Mouse (Mus musculus) cerebellum, adult 11 months (tissue): ENCODE results near the gene Nell1.
A peak's percentile ranks its signal among the peaks of the same experiment; 100 is the strongest.

ENCODE experiments used
- DNase-seq: peaks from one replicate; pipeline ENCODE4 v3.0.0; 2022

The Nell1 gene

GRCm38 (mm10) chr7:50053704-50054103 is 79.0 kb downstream of the Nell1 start:
- no peak for DNase-seq

GRCm38 (mm10) chr7:50094461-50094860 is 119.8 kb downstream of the Nell1 start:
- DNase-seq, result no peak

GRCm38 (mm10) chr7:50105612-50106321 is 131.1 kb downstream of the Nell1 start:
- no peak for DNase-seq

DNA sequence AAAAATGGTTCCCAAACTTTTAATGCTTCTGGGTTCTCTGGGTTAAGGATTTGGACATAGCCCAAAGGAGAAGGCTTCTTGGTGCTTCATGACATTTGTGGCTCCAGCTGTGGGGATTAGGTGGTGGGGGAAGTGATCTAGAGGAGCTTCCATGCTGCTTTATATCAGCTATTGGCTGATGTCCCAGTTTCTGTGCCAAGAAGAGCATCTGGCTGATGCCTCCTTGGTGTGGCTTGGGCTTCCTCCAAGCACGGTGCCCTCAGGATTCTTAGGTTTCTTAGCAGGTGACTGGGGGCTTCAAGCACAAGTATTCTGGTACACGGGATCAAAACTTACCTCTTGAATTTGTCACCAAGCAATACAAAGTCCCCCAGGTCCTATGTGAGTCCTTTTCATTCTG is 132.6 kb downstream of the Nell1 start:
- DNase-seq, result no peak

GRCm38 (mm10) chr7:50118348-50118747 is 143.7 kb downstream of the Nell1 start:
- DNase-seq, result no peak

- DNase-seq, result no peak
Observed at GRCm38 (mm10) chr7:50137706-50138105, 163.0 kb downstream of the Nell1 start.

DNA sequence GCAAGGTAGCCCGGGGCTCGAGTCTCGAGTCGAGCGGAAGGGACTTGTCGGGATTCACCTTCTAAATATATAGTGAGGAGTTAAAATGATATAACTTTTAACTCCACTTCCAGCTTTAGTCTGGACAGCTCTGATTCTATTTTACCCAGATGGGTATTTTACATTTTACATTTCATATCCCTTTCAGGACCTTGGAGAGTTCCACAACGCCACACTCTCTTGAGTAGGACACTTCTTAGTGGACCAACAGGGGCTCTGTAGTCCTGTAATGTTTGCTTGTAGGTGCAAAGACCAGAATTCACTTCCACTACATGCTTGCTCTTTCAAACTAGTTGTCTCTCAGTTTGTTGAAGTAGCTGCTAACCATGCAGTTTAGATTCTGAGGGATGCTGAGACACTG is 174.7 kb downstream of the Nell1 start:
- DNase-seq, result no peak

- no peak for DNase-seq
Observed at GRCm38 (mm10) chr7:50150838-50151237, 176.2 kb downstream of the Nell1 start.

GRCm38 (mm10) chr7:50153618-50154017 is 179.0 kb downstream of the Nell1 start:
- no peak for DNase-seq

GRCm38 (mm10) chr7:50162602-50163001 is 187.9 kb downstream of the Nell1 start:
- no peak for DNase-seq

GRCm38 (mm10) chr7:50168778-50169177 is 194.1 kb downstream of the Nell1 start:
- no peak for DNase-seq

DNA sequence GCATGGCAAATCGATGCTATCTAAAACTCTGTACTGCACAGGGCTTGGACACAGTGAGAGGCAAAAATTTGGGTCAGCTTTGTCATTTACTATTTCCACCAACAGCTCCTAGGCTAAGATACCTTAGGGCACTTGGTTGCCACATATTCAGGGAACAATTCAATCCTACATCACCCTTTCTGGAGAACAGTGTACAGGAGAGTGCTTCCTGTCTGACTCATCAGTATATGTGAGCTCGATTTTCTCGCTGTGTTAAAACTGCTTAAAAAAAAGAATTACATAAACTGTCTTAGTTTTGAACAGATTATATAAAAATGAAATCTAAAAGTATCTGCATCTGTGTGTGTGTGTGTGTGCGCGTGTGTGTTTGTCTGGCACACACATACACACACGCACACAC is 211.6 kb downstream of the Nell1 start:
- no peak for DNase-seq

- DNase-seq, result no peak
Observed at GRCm38 (mm10) chr7:50193955-50194354, 219.3 kb downstream of the Nell1 start.

DNA sequence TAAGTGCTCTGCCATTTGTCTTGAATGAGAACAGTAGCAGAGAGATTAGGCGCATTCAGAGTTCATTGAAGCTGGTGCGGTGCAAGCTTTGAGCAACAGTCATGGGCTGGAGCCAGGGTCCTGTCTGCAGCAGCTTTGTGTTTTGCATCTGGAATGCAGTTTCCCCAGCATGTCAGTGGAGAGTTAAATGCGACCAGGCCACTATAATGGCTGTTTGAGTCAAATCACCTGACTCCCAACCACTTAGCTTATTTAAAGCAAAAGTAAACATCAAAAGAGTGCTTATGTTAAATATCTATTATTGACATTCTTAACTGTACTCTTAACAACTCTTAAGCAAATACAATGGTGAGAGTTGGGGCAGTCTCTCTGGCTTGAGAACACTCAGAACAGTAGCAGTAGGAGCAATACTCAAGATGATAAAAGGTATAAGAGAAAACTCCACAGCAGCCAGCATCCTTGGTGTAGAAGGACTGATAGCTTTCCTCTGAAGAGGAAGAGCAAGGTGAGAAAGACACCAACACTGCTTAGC is 220.5 kb downstream of the Nell1 start:
- DNase-seq, result no peak

GRCm38 (mm10) chr7:50205268-50205667 is 230.6 kb downstream of the Nell1 start:
- no peak for DNase-seq

GRCm38 (mm10) chr7:50210678-50211251 is 236.1 kb downstream of the Nell1 start:
- no peak for DNase-seq

DNA sequence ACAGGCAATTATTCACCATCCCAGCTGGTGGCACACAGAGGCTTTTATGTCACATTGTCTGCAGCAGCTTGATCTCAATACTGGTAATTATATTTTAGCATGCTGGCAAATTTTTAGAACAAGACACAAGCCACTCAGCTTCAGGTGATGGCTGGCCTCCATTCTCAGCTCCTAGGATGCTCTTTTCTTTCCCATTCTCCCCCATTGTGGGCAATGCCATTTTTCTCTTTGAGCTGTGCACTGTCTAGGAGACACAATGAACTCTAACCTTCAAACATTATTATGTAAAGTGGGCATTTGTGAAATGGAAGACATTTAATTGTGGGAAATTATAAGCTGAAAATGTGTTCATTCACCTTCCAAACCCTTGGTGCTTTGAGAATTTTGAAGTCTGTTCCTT is 247.2 kb downstream of the Nell1 start:
- no peak for DNase-seq

DNA sequence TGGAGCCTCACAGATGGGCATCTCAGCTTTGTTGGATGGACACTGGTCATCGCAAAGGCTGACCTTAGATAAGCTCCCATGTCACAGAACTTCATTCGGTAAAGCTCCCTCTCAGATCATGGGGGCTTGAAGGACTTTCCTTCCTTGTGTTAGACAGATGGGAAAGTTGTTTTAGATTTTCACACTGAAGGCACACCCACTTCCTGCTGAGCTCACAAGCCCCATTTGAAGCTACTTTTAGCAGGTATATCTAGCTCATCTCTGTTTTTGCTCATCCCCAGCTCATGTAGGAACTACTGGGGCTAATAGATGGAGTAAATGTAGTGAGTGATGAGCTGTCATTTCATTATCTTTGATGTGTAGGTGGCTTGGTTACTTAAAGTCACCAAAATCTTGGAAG is 252.0 kb downstream of the Nell1 start:
- DNase-seq, result no peak

DNA sequence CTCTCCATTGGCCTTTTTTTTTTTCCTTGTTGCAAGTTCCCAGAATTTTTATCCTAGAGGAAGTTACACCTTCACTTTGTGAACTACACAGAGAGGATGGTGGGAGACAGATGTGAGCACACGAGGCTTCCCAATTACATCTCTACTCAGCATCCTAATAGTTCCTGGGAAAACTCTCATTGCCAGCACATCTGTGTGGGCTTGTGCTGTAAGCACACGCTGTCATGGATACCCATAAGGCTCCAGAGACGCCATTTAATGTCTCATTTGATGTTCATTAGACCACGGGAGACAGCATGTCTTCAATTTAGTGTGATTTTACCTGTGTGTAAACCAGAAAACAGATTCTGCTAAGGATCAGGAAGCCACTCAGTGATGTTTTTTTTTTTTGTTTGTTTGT is 253.6 kb downstream of the Nell1 start:
- no peak for DNase-seq

GRCm38 (mm10) chr7:50241213-50241612 is 266.5 kb downstream of the Nell1 start:
- DNase-seq, result no peak

- DNase-seq, result peak; percentile 91
Observed at GRCm38 (mm10) chr7:50241634-50242273, 267.1 kb downstream of the Nell1 start.

DNA sequence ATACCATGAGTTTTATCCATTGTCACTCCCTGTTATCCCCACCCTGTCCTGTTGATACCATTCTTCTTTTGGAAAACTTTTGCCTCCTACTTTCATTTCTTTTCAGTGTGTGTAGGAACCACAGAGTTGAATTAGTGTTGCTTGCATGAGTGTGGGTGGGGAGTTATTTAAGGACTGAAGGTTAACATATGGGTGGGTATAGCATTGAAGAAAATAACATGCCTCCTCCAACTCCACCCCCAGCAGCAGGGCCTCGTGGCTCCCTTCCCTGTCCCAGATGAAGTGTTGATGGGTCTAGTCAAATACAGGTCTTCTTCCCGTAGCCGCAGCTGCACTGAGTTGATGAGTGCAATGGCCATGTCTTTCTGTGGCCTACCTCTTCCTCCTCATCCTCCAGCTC is 278.5 kb downstream of the Nell1 start:
- DNase-seq, result no peak

DNA sequence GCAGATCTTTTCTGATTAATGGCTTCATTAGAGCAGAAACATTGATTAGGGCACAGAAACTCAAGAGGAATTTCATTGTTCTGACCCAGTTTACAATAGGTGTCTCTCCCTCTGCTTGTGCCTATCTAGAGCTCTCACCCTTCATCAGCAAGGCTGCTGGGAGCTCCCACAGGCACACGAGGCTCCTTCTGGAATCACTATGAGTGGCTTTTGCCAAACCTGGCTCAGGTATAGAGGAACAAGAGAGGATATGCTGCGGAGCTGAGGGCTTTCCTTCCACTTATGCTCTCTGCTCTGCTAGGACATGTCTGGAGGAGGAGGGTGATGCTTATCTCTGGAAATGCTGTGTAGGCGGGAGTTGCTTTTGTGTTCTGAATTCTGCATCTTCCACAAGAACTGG is 285.4 kb downstream of the Nell1 start:
- DNase-seq, result no peak

DNA sequence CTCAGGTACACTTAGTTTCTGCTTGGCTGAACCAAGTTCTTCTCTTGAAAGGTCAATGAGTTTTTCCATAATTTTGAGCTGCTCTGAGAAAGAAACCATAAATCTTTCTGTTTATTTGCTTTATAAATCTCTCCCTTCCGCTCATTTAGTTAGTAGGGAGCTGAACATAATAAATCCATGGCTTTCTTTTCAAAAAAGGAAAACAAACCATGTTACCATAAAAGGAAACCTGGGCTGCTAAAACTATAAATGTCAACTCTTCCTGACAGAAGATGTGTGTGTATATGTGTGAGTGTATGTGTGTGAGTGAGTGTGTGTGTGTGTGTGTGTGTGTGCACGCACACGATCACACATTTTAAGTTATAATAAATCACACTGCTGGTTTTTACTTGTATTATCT is 320.8 kb downstream of the Nell1 start:
- DNase-seq, result no peak
